Mouse (Mus musculus) adipose tissue, adult 10 weeks (tissue): ENCODE data around the gene Arid1a. TPM values are rescaled to one million over a fixed set of nuclear protein-coding genes. Genes with fewer than 3 reads are reported as not detected.

Source experiments
- polyA plus RNA-seq: library from polyadenylated mRNA; stranded (reverse); fragments of 350-450 nt; fragmentation: Illumina TruSeq; extraction: RNeasy Lipid Tissue Mini Kit (QIAGEN cat#74804); gene quantifications from one replicate; pipeline ENCODE4 v1.2.3, GENCODE M21; 2014; ENCODE audit warnings: low read depth, low replicate concordance

Arid1a gene
- polyA plus RNA-seq = 31.7 TPM

DNA sequence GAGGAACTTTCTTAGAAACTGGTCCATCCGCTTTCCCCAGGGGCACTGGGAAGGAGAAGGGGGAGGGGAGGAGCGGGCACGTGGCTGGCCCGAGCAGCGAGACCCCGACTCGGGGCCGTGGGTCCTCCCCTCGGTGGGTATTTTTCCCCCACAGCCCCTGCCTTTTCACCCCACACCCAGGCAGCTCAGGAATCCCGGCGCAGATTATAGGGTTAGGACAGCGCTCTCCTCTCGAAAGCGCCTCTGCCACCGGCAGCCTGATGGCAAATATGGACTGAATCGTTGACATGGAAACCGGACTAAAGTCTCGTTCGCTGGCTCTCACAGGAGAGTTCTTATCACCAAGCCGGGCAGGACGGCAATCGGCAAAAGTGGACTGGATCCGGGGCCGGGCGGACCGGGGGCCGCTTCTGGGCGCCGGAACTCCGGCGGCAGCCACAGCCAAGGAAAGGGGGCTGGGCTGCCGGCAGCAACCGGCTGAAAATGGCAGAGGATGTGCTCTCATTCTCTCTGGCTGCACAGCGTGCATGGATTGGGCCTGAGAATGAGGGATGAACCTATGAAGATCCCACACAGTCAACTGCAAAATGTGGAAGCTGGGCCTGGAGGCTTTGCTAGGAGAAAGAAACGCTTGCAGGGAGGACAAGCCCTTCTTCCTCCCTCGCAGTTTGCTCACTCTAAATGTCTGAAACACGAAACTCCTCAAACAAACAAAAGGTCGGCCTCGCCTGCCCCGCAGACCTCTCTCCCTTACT, at the start of gene Arid1a:
Gene Arid1a, minus strand, starts transcription at position 256 of the 755 bp plus-strand sequence.

DNA sequence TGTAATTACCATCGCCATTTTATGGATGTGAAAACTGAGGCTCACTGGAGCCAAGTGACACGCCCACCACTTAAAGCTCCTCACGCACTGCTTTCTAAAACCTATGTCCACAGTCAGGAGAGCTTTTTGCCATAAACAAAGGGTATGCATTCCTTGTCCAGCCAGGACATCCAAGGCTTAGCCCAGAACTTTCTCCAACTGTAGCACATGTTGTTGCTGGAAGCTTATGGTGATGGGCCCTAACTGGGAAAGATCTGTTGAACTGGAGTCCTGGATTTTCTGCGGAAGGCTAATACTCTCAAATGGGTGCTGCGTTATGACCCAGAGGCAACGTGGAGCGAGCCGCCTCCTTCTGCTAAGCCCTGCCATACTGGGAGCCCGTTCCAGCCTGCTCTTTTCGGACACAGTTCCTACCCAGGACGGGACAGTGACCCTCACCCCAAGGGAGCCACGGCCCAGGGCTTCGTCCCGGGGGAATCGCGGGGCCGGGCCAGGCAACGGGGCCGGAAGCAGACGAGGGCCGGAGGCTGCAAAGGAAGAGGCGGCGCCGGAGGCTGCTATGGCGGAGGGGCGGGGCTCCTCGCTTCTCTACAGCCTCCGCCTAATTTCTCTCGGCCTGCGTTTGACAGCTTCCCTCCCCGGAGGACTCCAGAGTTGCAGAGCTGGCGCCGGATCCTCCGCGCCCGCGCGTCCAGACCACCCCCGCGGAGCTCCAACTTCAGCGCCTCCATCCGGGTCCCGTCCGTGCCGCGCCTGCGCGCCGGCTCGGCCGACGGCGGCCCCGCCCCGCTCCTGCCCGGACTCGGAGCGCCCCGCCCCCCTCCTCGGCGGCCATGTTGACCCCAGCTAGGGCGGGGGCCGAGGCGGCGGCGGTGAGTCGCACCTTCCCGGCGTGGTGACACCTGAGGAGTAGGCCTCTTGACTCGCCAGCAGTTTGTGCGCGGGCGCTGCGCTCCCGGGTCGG, 84.4 kb downstream of the Arid1a start, which contains the start of gene Pigv:
Gene Pigv, minus strand, starts transcription at position 767 of the 964 bp plus-strand sequence.

DNA sequence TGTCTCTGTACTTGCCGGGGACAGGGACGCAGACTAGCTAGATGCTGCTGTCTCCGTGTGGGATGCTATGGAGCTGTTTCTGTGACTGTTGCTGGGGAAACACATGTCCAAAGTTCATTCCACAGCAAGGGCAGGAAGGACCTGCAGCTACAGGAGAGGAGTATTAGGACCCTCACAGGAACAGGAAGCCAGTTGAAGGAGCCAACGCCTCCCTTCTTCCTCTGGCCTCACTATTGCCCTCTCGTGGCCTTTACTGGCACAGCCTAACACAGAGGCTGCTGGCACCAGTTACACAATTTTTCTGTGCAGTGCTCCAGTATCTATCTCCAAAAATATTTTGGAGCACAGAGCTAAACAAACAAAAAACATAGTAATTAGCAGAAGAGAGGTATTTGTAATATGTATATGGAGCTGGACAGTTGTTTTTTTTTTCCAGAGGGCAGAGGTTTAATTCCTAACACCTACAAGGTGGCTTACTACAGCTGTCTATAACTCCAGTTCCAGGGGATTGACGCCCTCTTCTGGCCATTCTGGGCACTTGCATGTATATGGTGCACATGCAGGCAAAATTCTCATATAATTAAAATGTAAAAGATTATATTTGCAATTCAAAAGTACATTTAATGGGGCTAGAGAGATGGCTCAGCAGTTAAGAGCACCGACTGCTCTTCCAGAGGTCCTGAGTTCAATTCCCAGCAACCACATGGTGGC, 106.4 kb downstream of the Arid1a start, which contains the start of gene Zdhhc18:
Gene Zdhhc18, minus strand, starts transcription at position 166 of the 711 bp plus-strand sequence.

Other genes with a start within 250 kb of the Arid1a start
- 23.6 TPM for gene Kdf1, start 237.8 kb downstream of the Arid1a start, polyA plus RNA-seq
- 106 TPM for gene Nudc, start 210.8 kb downstream of the Arid1a start, polyA plus RNA-seq
- gene Nr0b2, start 203.4 kb downstream of the Arid1a start, polyA plus RNA-seq = 0.29 TPM
- gene Gpatch3, start 182.0 kb downstream of the Arid1a start, polyA plus RNA-seq = 4.5 TPM
- gene Gpn2, start 172.4 kb downstream of the Arid1a start, polyA plus RNA-seq = 14.8 TPM
- 24.1 TPM for gene Sfn, start 154.6 kb downstream of the Arid1a start, polyA plus RNA-seq
- 14.5 TPM for gene Zdhhc18, start 106.6 kb downstream of the Arid1a start, polyA plus RNA-seq
- 14.6 TPM for gene Pigv, start 84.1 kb downstream of the Arid1a start, polyA plus RNA-seq
- 12.1 TPM for gene Rps6ka1, start 131.0 kb upstream of the Arid1a start, polyA plus RNA-seq
- 248 TPM for gene Hmgn2, start 211.9 kb upstream of the Arid1a start, polyA plus RNA-seq
- 36.1 TPM for gene Dhdds, start 244.1 kb upstream of the Arid1a start, polyA plus RNA-seq